Mouse (Mus musculus): ENCODE data around the gene Prkrip1. TPM values are rescaled to one million over a fixed set of nuclear protein-coding genes. Genes with fewer than 3 reads are reported as not detected.

Prkrip1 gene
- total and polyA plus RNA-seq, 2 experiments from 2014 or later: 8.4 to 32.7 TPM

DNA sequence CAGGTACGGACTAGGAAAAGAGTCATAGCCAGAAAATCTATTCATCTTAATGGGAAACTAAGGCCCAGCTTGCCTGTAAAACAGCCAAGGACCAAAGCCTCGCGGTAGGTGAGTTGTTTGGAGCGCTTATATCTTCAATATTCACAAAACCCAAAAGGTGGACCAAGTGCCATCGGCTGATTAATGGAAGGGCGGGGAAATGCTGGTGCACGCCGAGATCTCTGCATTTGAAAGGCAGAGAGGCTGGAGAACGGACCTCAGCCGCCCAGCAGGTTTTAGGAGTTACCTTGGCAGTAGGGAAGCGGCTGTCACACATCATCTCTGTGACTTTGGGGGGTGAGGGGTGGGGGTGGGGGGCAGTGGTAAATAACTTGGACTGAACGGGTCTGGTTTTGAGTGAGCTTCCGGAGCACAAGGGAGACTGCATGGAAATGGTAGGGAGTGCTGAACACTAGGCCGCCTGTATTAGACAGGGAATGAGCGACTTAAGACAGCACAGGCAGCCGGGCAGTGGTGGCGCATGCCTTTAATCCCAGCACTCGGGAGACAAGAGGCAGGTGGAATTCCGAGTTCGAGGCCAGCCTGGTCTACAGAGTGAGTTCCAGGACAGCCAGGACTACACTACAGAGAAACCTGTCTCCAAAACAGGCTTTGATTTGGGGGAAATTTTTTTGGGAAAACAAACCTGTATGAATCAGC is 62.3 kb downstream of the Prkrip1 start:
- ATAC-seq (ENCODE audit: insufficient read depth, low read depth): peak; percentile 15
- 3% methylated on average over 20 of the region's 20 CpGs for WGBS

GRCm38 (mm10) chr5:136135571-136136291 is 63.0 kb downstream of the Prkrip1 start, which contains the start of the genes Lrwd1 and Alkbh4:
Gene Lrwd1 (minus strand): TSS chr5:136136074.
Gene Alkbh4 (plus strand): TSS chr5:136136146.
- Histone ChIP-seq H3K27me3 (ENCODE audit: control insufficient read depth, insufficient read depth, low read length) (no peaks in the 10 kb centered on the region), H3K4me3 (ENCODE audit: low read depth, low read length) (peak within 1 kb of the TSS; percentile 77), H3K27ac (ENCODE audit: low read depth) (peak within 1 kb of the TSS; percentile 51), H3K4me2 (ENCODE audit: low read depth, low read length) (peak within 1 kb of the TSS; percentile 82), H3K9ac (replicated peaks; ENCODE audit: low read depth, low read length) (peak within 1 kb of the TSS; percentile 68), H3K36me3 (replicated peaks; ENCODE audit: control insufficient read depth, insufficient read depth, low read length) (peaks cover 29% of the 10 kb centered on the region), H3K4me1 (ENCODE audit: control insufficient read depth, insufficient read depth) (no peaks in the 10 kb centered on the region; the same call in 1 of the 2 replicates), H3K9me3 (replicated peaks; ENCODE audit: control insufficient read depth, low read length) (no peaks in the 10 kb centered on the region)
- DNase-seq (ENCODE audit: low spot score): peak; percentile 97
- under 1% methylated on average over 60 of the region's 60 CpGs for WGBS
- TF ChIP-seq CTCF (IDR thresholded peaks at IDR 0.05; ENCODE audit: low read depth) (peak; percentile 74), EP300 (IDR thresholded peaks at IDR 0.05; ENCODE audit: low read depth) (no peak)
- peak; percentile 94 for ATAC-seq (ENCODE audit: insufficient read depth, low read depth)

More for the DNA sequence above, 62.3 kb downstream of the Prkrip1 start:
- TF ChIP-seq CTCF (IDR thresholded peaks at IDR 0.05; ENCODE audit: low read depth) (no peak), EP300 (IDR thresholded peaks at IDR 0.05; ENCODE audit: low read depth) (no peak)
- Histone ChIP-seq H3K4me3 (ENCODE audit: low read depth, low read length) (peak overlapping the region; percentile 77), H3K27ac (ENCODE audit: low read depth) (peak overlapping the region; percentile 51), H3K27me3 (ENCODE audit: control insufficient read depth, insufficient read depth, low read length) (no peaks in the 10 kb centered on the region), H3K9ac (replicated peaks; ENCODE audit: low read depth, low read length) (peak overlapping the region; percentile 68), H3K4me2 (ENCODE audit: low read depth, low read length) (peak overlapping the region; percentile 82), H3K36me3 (replicated peaks; ENCODE audit: control insufficient read depth, insufficient read depth, low read length) (peaks cover 31% of the 10 kb centered on the region), H3K9me3 (replicated peaks; ENCODE audit: control insufficient read depth, low read length) (no peaks in the 10 kb centered on the region), H3K4me1 (ENCODE audit: control insufficient read depth, insufficient read depth) (no peaks in the 10 kb centered on the region; the same call in 1 of the 2 replicates)
- no peak for DNase-seq (ENCODE audit: low spot score)

Other genes with a start within 250 kb of the Prkrip1 start
- gene Ssc4d, start 224.4 kb downstream of the Prkrip1 start, total RNA-seq (2014; rRNA removed; ENCODE audit: low replicate concordance): 1.3 and 3.6 TPM in 2 replicates
- 0.55 and 0.56 TPM in 2 replicates for gene Ssc4d, start 224.4 kb downstream of the Prkrip1 start, polyA plus RNA-seq (2015; fragmentation: Nextera tagmentation; extraction: Ambion mirVana)
- gene Zp3, start 218.9 kb downstream of the Prkrip1 start, total RNA-seq (2014; rRNA removed; ENCODE audit: low replicate concordance): not detected in 2 replicates
- 0.14 TPM in 1 of 2 replicates, not detected in the other for gene Zp3, start 218.9 kb downstream of the Prkrip1 start, polyA plus RNA-seq (2015; fragmentation: Nextera tagmentation; extraction: Ambion mirVana)
- 27.4 and 28.6 TPM in 2 replicates for gene Dtx2, start 204.2 kb downstream of the Prkrip1 start, total RNA-seq (2014; rRNA removed; ENCODE audit: low replicate concordance)
- gene Dtx2, start 204.2 kb downstream of the Prkrip1 start, polyA plus RNA-seq (2015; fragmentation: Nextera tagmentation; extraction: Ambion mirVana): 14.6 and 15.7 TPM in 2 replicates
- gene Upk3b, start 160.5 kb downstream of the Prkrip1 start, total RNA-seq (2014; rRNA removed; ENCODE audit: low replicate concordance): 40.6 and 47.9 TPM in 2 replicates
- 21.1 and 24.0 TPM in 2 replicates for gene Upk3b, start 160.5 kb downstream of the Prkrip1 start, polyA plus RNA-seq (2015; fragmentation: Nextera tagmentation; extraction: Ambion mirVana)
- gene Upk3bl, start 144.5 kb downstream of the Prkrip1 start, total RNA-seq (2014; rRNA removed; ENCODE audit: low replicate concordance): 4.2 TPM in 1 of 2 replicates, not detected in the other
- not detected in 2 replicates for gene Upk3bl, start 144.5 kb downstream of the Prkrip1 start, polyA plus RNA-seq (2015; fragmentation: Nextera tagmentation; extraction: Ambion mirVana)
- gene Rasa4, start 115.0 kb downstream of the Prkrip1 start, total RNA-seq (2014; rRNA removed; ENCODE audit: low replicate concordance): 0.27 and 6.2 TPM in 2 replicates
- gene Rasa4, start 115.0 kb downstream of the Prkrip1 start, polyA plus RNA-seq (2015; fragmentation: Nextera tagmentation; extraction: Ambion mirVana): 0.96 and 1.3 TPM in 2 replicates
- 59.8 and 121 TPM in 2 replicates for gene Polr2j, start 82.3 kb downstream of the Prkrip1 start, total RNA-seq (2014; rRNA removed; ENCODE audit: low replicate concordance)
- gene Polr2j, start 82.3 kb downstream of the Prkrip1 start, polyA plus RNA-seq (2015; fragmentation: Nextera tagmentation; extraction: Ambion mirVana): 145 and 155 TPM in 2 replicates
- gene Lrwd1, start 62.9 kb downstream of the Prkrip1 start, total RNA-seq (2014; rRNA removed; ENCODE audit: low replicate concordance): 20.9 and 23.1 TPM in 2 replicates
- gene Lrwd1, start 62.9 kb downstream of the Prkrip1 start, polyA plus RNA-seq (2015; fragmentation: Nextera tagmentation; extraction: Ambion mirVana): 9.4 and 10.0 TPM in 2 replicates
- gene Alkbh4, start 62.8 kb downstream of the Prkrip1 start, total RNA-seq (2014; rRNA removed; ENCODE audit: low replicate concordance): 9.4 and 11.4 TPM in 2 replicates
- 7.9 and 8.0 TPM in 2 replicates for gene Alkbh4, start 62.8 kb downstream of the Prkrip1 start, polyA plus RNA-seq (2015; fragmentation: Nextera tagmentation; extraction: Ambion mirVana)
- 0.69 and 6.0 TPM in 2 replicates for gene Orai2, start 28.2 kb downstream of the Prkrip1 start, total RNA-seq (2014; rRNA removed; ENCODE audit: low replicate concordance)
- 1.1 and 1.2 TPM in 2 replicates for gene Orai2, start 28.2 kb downstream of the Prkrip1 start, polyA plus RNA-seq (2015; fragmentation: Nextera tagmentation; extraction: Ambion mirVana)
- 0.97 and 2.0 TPM in 2 replicates for gene Sh2b2, start 47.6 kb upstream of the Prkrip1 start, total RNA-seq (2014; rRNA removed; ENCODE audit: low replicate concordance)
- 0.41 and 0.63 TPM in 2 replicates for gene Sh2b2, start 47.6 kb upstream of the Prkrip1 start, polyA plus RNA-seq (2015; fragmentation: Nextera tagmentation; extraction: Ambion mirVana)